Mouse (Mus musculus) megakaryocyte-erythroid progenitor cell, adult 5 weeks (primary cell): ENCODE measurements around the gene Arhgef16. TPM values are rescaled to one million over a fixed set of nuclear protein-coding genes. Genes with fewer than 3 reads are reported as not detected.

Source experiments
- polyA plus RNA-seq: library from polyadenylated mRNA; stranded (reverse); fragments of >175 nt; gene quantifications from 2 replicates; pipeline ENCODE4 v1.2.3, GENCODE M21; 2012

The Arhgef16 gene
- polyA plus RNA-seq, result 0.16 and 0.31 TPM in 2 replicates

DNA sequence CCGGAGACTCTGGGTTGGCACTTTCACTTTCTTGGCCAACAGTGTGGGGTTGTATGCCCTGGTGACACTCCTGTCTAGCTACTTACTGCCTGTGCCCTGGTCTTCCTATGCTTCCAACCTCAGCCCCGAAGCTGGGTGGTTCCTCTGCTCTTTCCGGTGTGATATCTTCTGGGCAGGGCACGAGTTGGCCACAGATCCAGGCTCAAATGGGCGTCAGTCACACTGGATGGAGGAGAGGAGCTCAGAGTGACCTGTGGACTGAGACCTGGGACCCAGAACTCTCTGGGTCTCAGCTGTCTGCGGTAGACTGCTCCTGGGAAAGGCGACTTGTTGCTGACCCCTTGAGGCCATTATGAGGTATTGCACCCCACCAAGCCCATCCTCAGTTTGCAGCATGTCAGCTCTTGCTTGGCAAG is at the start of gene Arhgef16:
Gene Arhgef16, minus strand, starts transcription at position 211 of the 416 bp plus-strand sequence.

DNA sequence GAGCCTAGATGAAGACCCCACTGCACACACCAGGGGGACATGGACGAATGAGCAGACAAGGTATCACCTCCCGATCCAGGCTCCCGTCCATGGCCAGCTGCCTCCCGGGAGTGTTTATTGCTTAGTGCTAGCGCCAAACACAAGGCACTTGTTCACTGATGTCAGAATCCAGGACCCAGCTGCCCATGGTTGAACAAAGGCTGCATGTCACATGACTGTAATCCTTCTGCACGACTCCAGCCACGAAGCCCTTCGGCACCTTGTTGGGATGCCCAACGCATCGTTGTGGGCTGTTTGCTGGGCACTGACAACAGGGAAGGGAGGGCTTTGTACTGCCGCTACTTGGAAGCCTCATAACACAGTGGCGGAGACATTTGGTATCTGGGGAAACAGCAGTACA is 34.3 kb upstream of the Arhgef16 start, which contains the start of gene B230104I21Rik:
Gene B230104I21Rik, plus strand, starts transcription at position 367 of the 400 bp plus-strand sequence.

Other genes with a start within 250 kb of the Arhgef16 start
- gene Trp73, start 161.5 kb downstream of the Arhgef16 start, polyA plus RNA-seq, result not detected in 2 replicates
- gene Wrap73, start 159.3 kb downstream of the Arhgef16 start, polyA plus RNA-seq, result 10.4 and 10.8 TPM in 2 replicates
- 99.4 and 111 TPM in 2 replicates for gene Tprgl, start 141.0 kb downstream of the Arhgef16 start, polyA plus RNA-seq
- gene Megf6, start 130.9 kb downstream of the Arhgef16 start, polyA plus RNA-seq, result 0.11 and 0.30 TPM in 2 replicates
- gene B230104I21Rik, start 34.5 kb upstream of the Arhgef16 start, polyA plus RNA-seq, result not detected in 2 replicates